Mouse (Mus musculus) cortical plate, adult 2 months (tissue): ENCODE measurements at regions not wholly inside any gene's neighbourhood (a gene's known extent, or its start where the extent isn't known, plus 50 kb on each side); places are given as distances from the start of the nearest gene placed in this dataset.
A peak's percentile ranks its signal among the peaks of the same experiment; 100 is the strongest.

Experiments used
- H3K27ac ChIP-seq: fragments of 200-500 bp; 2 replicates; pipeline ENCODE4 v1.5.1; 2012; ENCODE audit warnings: low read length, control low read depth, inconsistent platforms; ENCODE audit not compliant: insufficient read depth
- H3K4me1 ChIP-seq: fragments of 200-500 bp; 2 replicates; pipeline ENCODE4 v1.6.1; 2011; ENCODE audit warnings: low read length; ENCODE audit not compliant: control insufficient read depth, insufficient read depth
- H3K4me3 ChIP-seq: fragments of 200-500 bp; 2 replicates; pipeline ENCODE4 v1.5.1; 2011; ENCODE audit warnings: mild to moderate bottlenecking, low read length, control low read depth; ENCODE audit not compliant: insufficient read depth
- CTCF ChIP-seq: fragments of 200-500 bp; IDR thresholded peaks from 2 replicates; pipeline ENCODE4 v1.5.1; 2011; ENCODE audit warnings: mild to moderate bottlenecking, control low read depth, low read length; ENCODE audit not compliant: insufficient read depth; ENCODE audit errors: extremely low read depth
- POLR2A ChIP-seq: fragments of 200-500 bp; IDR thresholded peaks from 2 replicates; pipeline ENCODE4 v1.6.1; 2011; ENCODE audit warnings: mild to moderate bottlenecking, low read length, control low read depth; ENCODE audit not compliant: insufficient read depth; ENCODE audit errors: extremely low read depth

DNA sequence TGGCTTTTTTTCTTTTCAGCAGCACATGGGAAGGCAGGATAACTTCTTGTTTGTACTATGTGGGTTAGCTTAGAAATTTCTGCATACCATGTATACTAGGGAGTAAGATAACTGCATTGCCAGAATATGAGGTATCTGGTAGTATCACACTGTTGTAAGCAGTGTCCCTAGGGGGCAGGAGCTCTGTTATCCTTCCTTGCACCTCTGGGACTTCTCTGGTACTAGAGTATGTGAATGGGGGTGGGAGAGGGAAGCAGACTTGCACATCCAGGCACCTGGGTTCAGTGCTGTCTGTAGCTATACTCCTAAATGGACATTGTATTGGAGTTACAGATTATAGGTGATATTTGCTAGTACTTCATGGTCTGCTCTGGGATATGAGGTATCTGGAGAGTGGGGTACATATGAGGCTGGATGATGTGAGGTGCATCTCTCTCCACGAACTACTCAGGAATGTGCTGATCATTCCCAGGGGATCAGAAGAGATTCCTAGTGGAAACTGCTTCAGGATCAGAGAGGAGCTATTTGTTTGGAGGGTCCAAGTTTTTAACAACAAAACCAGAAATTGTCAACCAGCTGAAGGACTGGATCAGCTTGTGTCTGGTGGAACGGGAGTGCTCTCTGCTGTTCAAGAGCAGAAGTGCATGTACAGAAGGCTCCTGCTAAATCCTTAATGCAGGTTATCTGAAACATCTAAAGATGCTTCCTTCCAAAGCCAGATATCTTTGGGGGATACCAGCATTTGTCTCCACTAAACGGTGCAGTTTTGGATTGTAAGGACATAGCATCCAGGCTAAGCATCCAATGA is 402.7 kb upstream of the Vrk2 start:
- Histone ChIP-seq H3K4me1 (no peaks in the 10 kb centered on the region), H3K27ac (no peak overlapping the region), H3K4me3 (no peak overlapping the region)
- TF ChIP-seq POLR2A (no peak), CTCF (peak; percentile 96)

DNA sequence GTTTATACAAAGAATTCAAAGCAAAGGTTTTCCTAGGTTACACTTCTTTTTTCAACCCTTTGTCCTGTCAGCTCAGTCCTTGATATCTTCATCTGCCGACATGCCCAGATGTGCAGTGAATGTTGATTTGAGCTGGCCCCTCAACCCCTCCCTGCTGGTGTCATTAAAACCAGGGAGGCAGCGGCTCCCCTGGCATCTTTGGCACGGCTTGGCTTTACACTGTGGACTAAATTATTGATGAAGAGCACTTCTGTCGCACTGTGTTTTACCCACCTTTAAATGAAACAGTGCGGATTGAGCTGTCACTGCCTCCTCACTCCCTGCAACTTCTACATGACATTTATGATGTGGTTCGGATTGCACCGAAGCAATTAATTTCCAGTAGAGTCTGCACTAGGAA is 387.4 kb upstream of the Vrk2 start:
- no peak overlapping the region for H3K4me3 ChIP-seq
- no peak overlapping the region; the same call in 1 of the 2 replicates for H3K27ac ChIP-seq
- no peaks in the 10 kb centered on the region; the same call in 1 of the 2 replicates for H3K4me1 ChIP-seq
- TF ChIP-seq POLR2A: no peak
- TF ChIP-seq CTCF: no peak

DNA sequence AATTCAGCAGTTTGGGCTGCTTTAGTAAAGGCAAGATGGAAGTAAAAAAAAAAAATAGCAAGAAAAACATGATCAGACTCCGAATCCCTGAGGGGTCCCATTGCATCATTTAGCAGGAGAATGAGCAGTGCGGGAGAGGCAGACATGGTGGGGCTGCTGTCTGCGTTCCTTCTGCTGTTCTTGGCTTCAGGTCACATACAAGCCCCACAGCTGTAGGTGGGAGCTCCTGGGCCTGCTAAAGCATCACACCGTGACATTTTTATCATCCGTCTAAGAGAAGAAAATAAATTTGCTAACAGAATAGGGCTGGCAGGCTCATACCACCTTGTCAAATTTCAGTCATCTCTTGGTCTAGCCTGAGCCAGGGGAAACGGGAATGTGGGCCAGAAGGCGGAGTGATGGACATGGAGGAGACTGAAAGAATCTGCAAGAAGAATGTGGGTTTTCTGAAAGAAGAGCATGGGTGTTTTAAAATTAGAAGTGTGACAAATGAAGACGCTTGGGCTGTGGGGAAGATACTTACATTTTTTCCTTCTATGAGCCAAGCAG is 378.8 kb upstream of the Vrk2 start:
- no peak for TF ChIP-seq CTCF
- no peak for TF ChIP-seq POLR2A
- Histone ChIP-seq H3K4me3 (no peak overlapping the region), H3K27ac (peak overlapping the region; percentile 1; the same call in 1 of the 2 replicates), H3K4me1 (peaks cover 1% of the 10 kb centered on the region; the same call in 1 of the 2 replicates)

DNA sequence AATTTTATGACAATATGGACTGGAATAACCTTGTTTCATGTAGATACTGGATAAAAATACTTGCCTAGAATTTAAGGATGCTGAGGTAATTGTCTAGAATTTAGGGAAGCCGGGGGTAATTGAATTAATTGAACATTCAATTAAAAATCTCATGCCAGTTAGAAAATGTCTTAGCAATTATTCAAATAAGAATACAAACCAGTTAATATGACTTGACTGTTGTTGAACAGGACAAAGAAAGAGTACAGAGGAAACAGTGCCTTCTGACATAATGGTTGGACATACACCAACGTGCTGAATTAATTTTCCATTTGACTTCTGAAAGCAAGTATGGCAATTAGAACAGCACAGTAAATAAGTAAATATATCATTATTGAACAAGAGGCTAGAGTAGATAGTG is 377.4 kb upstream of the Vrk2 start:
- Histone ChIP-seq H3K4me3 (no peak overlapping the region), H3K4me1 (peaks cover 3% of the 10 kb centered on the region; the same call in 1 of the 2 replicates), H3K27ac (no peak overlapping the region)
- no peak for TF ChIP-seq CTCF
- no peak for TF ChIP-seq POLR2A

DNA sequence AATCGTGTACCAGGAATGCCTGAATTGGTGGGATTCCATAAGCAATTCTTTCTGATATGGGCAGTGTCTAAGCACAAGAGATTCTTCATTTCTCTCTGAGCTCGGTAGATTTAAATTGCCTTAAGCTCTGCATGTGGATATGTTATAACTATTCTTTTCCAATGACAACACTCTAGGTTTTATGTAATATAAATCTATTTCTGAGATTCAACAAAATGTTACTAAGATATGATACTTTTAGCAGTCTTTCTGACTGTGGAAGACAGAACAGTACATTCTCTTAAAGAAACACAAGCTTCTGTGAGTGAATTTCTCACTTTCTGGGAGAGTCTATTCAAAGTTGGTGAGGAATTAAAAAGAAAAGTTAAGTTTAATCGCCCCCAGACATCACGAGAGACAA is 373.6 kb upstream of the Vrk2 start:
- Histone ChIP-seq H3K4me3 (no peak overlapping the region), H3K27ac (no peak overlapping the region)
- TF ChIP-seq CTCF (no peak), POLR2A (peak; percentile 30; the same call in 1 of the 2 replicates)

DNA sequence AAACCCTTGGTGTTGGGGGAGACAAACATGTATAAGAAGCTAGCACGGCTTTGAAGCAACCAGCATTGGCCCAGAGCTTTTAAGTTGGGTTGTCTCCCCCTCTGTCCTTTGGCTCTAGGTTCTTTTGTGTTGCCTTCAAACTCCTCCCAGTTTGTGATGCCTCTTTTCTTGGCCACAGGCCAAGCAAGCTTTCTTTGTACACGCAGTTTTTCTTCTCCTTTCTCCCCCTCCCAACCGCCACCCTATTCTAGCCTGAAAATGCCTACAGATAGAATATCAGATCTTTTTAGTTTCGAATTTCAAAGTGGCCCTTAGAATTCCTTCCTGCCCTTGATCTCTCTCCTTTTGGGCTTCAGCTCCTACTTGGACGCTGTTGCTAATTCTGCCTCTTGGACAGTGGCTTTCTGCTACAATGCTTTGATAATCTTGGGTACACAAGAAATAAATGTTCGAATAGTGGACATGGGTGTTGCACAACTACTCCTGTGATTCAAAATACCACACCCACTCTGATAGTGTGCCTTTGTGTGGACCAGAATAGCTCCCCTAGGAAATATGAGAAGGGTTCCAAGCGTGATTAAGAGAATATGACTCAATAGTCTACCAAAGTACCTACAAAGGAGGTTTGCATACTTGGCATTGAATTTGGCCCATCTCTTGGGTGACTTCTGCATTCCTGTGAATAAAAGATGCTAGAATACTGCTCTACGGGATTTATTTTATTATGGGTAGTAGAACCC is 369.3 kb upstream of the Vrk2 start:
- no peak overlapping the region for H3K4me3 ChIP-seq
- TF ChIP-seq POLR2A (no peak), CTCF (no peak)
- peaks cover 5% of the 10 kb centered on the region; the same call in 1 of the 2 replicates for H3K4me1 ChIP-seq
- H3K27ac ChIP-seq: 0 out of 2 replicates have a peak overlapping the region, but pooled peaks have one; percentile 45

More for the DNA sequence above, 373.6 kb upstream of the Vrk2 start:
- H3K4me1 ChIP-seq: peaks cover 4% of the 10 kb centered on the region; the same call in 1 of the 2 replicates

DNA sequence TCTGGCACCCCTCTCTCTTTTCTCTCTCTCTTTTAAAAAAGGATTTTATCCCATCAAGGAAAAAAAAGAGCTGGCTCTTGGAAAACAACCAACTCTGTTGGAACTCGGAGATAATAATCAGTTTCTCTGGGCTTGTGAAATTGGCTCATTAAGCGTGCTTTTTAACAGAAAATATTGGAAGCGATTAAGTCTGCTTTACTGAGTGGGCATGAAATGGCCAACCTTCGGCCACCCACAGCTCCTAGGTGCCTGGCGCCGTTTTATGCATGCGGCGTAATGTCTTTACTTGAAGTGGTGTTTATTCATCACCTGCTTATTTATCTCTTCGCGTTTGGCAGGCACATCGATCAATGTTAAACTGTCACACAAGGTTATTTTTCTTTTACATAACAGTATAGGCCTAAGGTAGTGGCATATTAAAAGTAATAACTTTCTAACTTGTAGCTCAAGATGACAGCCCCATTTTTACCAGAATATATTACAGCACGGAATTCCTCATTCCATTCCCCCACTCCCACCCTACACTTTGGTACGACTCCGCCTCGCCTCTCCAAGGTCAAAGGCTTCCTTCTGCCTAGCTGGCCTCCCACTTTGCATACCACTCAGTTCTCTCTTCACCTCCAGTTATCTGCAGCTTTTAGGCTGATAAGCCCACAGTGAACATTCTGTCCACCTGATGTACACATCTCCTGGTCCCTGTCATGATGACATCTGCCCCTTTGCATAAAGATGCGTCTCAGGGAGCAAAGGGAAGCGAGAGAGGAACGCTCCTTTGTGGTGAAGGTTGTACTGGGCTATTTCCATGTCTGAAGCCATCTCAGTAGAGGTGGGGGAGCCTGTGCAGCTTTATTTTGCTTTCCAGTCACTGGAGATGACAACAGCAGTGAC is 368.5 kb upstream of the Vrk2 start:
- H3K4me3 ChIP-seq: no peak overlapping the region
- TF ChIP-seq POLR2A (no peak), CTCF (no peak)
- 0 out of 2 replicates have a peak overlapping the region, but pooled peaks have one; percentile 45 for H3K27ac ChIP-seq
- H3K4me1 ChIP-seq: peaks cover 5% of the 10 kb centered on the region; the same call in 1 of the 2 replicates

DNA sequence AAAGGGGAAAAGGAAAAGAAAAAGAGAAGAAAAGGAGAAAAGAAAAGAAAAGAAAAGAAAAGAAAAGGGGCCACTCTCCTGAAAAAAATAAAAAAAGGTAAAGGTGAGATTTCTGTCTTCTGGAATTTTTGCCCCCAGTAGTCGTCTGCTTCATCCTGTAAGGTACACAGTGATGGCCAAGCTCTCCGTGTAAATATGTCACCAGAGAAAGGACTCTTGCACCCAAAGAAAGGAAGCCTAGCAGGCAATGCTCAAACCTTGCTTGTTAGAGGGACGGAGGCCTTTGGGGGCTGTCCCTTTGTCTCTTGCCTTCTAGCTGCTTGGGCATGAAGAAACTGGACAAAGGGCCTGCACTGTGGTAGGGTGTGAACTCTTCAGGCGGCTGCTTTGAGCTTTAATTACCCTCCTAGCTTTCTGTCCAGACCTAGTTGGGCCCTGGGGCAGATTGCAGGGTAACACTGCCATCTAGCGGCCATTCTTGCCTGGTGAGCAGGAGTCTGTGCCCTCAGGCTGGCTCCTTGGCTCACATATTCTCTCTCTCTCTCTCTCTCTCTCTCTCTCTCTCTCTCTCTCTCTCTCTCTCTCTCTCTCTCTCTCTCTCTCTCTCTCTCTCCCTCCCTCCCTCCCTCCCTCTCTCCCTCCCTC is 367.7 kb upstream of the Vrk2 start:
- H3K27ac ChIP-seq: no peak overlapping the region
- no peak overlapping the region for H3K4me3 ChIP-seq
- TF ChIP-seq CTCF (peak; percentile 87), POLR2A (no peak)
- peaks cover 3% of the 10 kb centered on the region; the same call in 1 of the 2 replicates for H3K4me1 ChIP-seq
